Mouse (Mus musculus) megakaryocyte, adult 5-6 weeks (primary cell): ENCODE measurements around the gene Sult5a1. TPM values are rescaled to one million over a fixed set of nuclear protein-coding genes. Genes with fewer than 3 reads are reported as not detected.

Experiments used
- ATAC-seq: 2 replicates; pipeline ENCODE4 v1.8.0; 2016; ENCODE audit warnings: mild to moderate bottlenecking, inconsistent platforms; ENCODE audit not compliant: poor library complexity, severe bottlenecking
- total RNA-seq, 2 experiments: library from RNA; stranded (forward) in 1 of 2; stranded (reverse) in 1 of 2; fragments of 153-499, 151-499 nt in 1 of 2; fragments of 221-1000, 200-1000 nt in 1 of 2; gene quantifications; 2 replicates each; pipeline versions ENCODE4 v1.2.3 to v1.2.4; 2015 to 2017

Sult5a1 gene
- total RNA-seq, 2 experiments from 2014 or later, result not detected

- no peak for ATAC-seq
Measured at GRCm38 (mm10) chr8:123135806-123136205, 22.3 kb downstream of the Sult5a1 start.

- no peak for ATAC-seq
Measured at GRCm38 (mm10) chr8:123135406-123135805, 22.7 kb downstream of the Sult5a1 start.

GRCm38 (mm10) chr8:123134149-123134713 is 23.9 kb downstream of the Sult5a1 start:
- no peak for ATAC-seq

- ATAC-seq, result no peak
Measured at GRCm38 (mm10) chr8:123132953-123133352, 25.2 kb downstream of the Sult5a1 start.

GRCm38 (mm10) chr8:123131041-123131440 is 27.1 kb downstream of the Sult5a1 start:
- ATAC-seq, result no peak

GRCm38 (mm10) chr8:123126193-123126816 is 31.8 kb downstream of the Sult5a1 start:
- peak; percentile 47; the same call in 1 of the 2 replicates for ATAC-seq

- no peak for ATAC-seq
Measured at GRCm38 (mm10) chr8:123122670-123123069, 35.4 kb downstream of the Sult5a1 start.

- ATAC-seq, result no peak
Measured at GRCm38 (mm10) chr8:123122059-123122458, 36.1 kb downstream of the Sult5a1 start.

- ATAC-seq, result peak; percentile 30; the same call in 1 of the 2 replicates
Measured at GRCm38 (mm10) chr8:123117744-123118143, 40.4 kb downstream of the Sult5a1 start.

- peak; percentile 17; the same call in 1 of the 2 replicates for ATAC-seq
Measured at GRCm38 (mm10) chr8:123117127-123117731, 40.9 kb downstream of the Sult5a1 start, which contains the start of gene Cpne7. Gene Cpne7, plus strand, starts transcription at chr8:123117374.

- no peak for ATAC-seq
Measured at GRCm38 (mm10) chr8:123114644-123115043, 43.5 kb downstream of the Sult5a1 start.

- ATAC-seq, result no peak
Measured at GRCm38 (mm10) chr8:123113908-123114469, 44.1 kb downstream of the Sult5a1 start.

- ATAC-seq, result no peak
Measured at GRCm38 (mm10) chr8:123112892-123113291, 45.2 kb downstream of the Sult5a1 start.

GRCm38 (mm10) chr8:123110649-123111048 is 47.5 kb downstream of the Sult5a1 start:
- ATAC-seq, result peak; percentile 84

GRCm38 (mm10) chr8:123108953-123109352 is 49.2 kb downstream of the Sult5a1 start:
- ATAC-seq, result no peak

GRCm38 (mm10) chr8:123108010-123108409 is 50.1 kb downstream of the Sult5a1 start:
- no peak for ATAC-seq

- no peak for ATAC-seq
Measured at GRCm38 (mm10) chr8:123106531-123106930, 51.6 kb downstream of the Sult5a1 start.

- no peak for ATAC-seq
Measured at GRCm38 (mm10) chr8:123105553-123106326, 52.4 kb downstream of the Sult5a1 start.

GRCm38 (mm10) chr8:123104046-123104767 is 53.9 kb downstream of the Sult5a1 start:
- ATAC-seq, result no peak

- no peak for ATAC-seq
Measured at GRCm38 (mm10) chr8:123103285-123103684, 54.8 kb downstream of the Sult5a1 start.
